Mouse (Mus musculus): ENCODE measurements at regions not wholly inside any gene's neighbourhood (a gene's known extent, or its start where the extent isn't known, plus 50 kb on each side); places are given as distances from the start of the nearest gene placed in this dataset.

GRCm38 (mm10) chr1:177565678-177566077 lies 123.5 kb downstream of the Zbtb18 start:
- DNase-seq (ENCODE audit: extremely low read depth), result no peak
- Histone ChIP-seq H3K36me3 (replicated peaks in 1 of 2; ENCODE audit: control insufficient read depth in 1 of 2, insufficient read depth in 1 of 2, low read length in 1 of 2) (no peaks in the 10 kb centered on the region), H3K4me1 (ENCODE audit: control insufficient read depth in 1 of 2, insufficient read depth in 2 of 2) (peaks cover 0 to 4% of the 10 kb centered on the region in 2 experiments; a peak in 1 of 4 replicates), H3K4me3 (replicated peaks in 1 of 3; ENCODE audit: low read depth in 2 of 3, low read length in 2 of 3, poor library complexity in 1 of 3) (no peak overlapping the region), H3K9ac (ENCODE audit: insufficient read depth, low read depth) (no peak overlapping the region), H3K4me2 (ENCODE audit: insufficient read depth, low read depth, poor library complexity, severe bottlenecking) (no peak overlapping the region), H3K9me3 (replicated peaks; ENCODE audit: low read length) (no peaks in the 10 kb centered on the region), H3K27me3 (replicated peaks) (no peaks in the 10 kb centered on the region), H3K27ac (ENCODE audit: insufficient read depth, low read depth) (no peak overlapping the region), H3K79me2 (replicated peaks; ENCODE audit: control insufficient read depth, extremely low read depth, insufficient read depth, poor library complexity, severe bottlenecking) (no peaks in the 10 kb centered on the region)
- dilution Hi-C loops (cut with MboI; ENCODE audit: extremely low pct_ligation_motif_present, extremely low pct_unique_long_range_greater_than_20kb, low sequenced_read_pairs), result no loop called here
- TF ChIP-seq MEF2A (IDR thresholded peaks at IDR 0.05; ENCODE audit: borderline replicate concordance, low read depth, low read length), result no peak
- no peak for TF ChIP-seq NRF1 (IDR thresholded peaks at IDR 0.05; ENCODE audit: low read depth, low read length)
- no peak for TF ChIP-seq ZKSCAN1 (IDR thresholded peaks at IDR 0.05; ENCODE audit: borderline replicate concordance, low read depth, low read length)
- TF ChIP-seq PAX5 (IDR thresholded peaks at IDR 0.05; ENCODE audit: low read length), result no peak
- TF ChIP-seq MAX (IDR thresholded peaks at IDR 0.05; ENCODE audit: low read length), result no peak
- no peak for TF ChIP-seq MAFK (IDR thresholded peaks at IDR 0.05; ENCODE audit: insufficient replicate concordance, low read length)
- no peak for TF ChIP-seq HCFC1 (IDR thresholded peaks at IDR 0.05; ENCODE audit: low read depth, low read length)
- no peak for TF ChIP-seq KAT2A (IDR thresholded peaks at IDR 0.05; ENCODE audit: insufficient replicate concordance, low read length)
- no peak for TF ChIP-seq SMC3 (IDR thresholded peaks at IDR 0.05; ENCODE audit: low read depth, low read length)
- no peak for TF ChIP-seq GABPA (IDR thresholded peaks at IDR 0.05; ENCODE audit: insufficient replicate concordance, low read depth, low read length)
- no peak for TF ChIP-seq POLR2A (IDR thresholded peaks at IDR 0.05; ENCODE audit: low read depth, low read length)
- no peak for TF ChIP-seq ELF1 (IDR thresholded peaks at IDR 0.05; ENCODE audit: low read depth, low read length)
- no peak for TF ChIP-seq MAZ (IDR thresholded peaks at IDR 0.05; ENCODE audit: low read depth, low read length)
- TF ChIP-seq ETS1 (conservative IDR thresholded peaks at IDR 0.05; ENCODE audit: low read depth, low read length), result no peak
- in situ Hi-C loops (cut with MboI; ENCODE audit: low pct_ligation_motif_present, low pct_unique_long_range_greater_than_20kb, low sequenced_read_pairs), result no loop called here

GRCm38 (mm10) chr1:177568056-177568816 lies 126.1 kb downstream of the Zbtb18 start:
- Histone ChIP-seq H3K27ac (ENCODE audit: insufficient read depth, low read depth) (no peak overlapping the region), H3K4me3 (replicated peaks in 1 of 3; ENCODE audit: low read depth in 2 of 3, low read length in 2 of 3, poor library complexity in 1 of 3) (no peak overlapping the region), H3K27me3 (replicated peaks) (no peaks in the 10 kb centered on the region), H3K79me2 (replicated peaks; ENCODE audit: control insufficient read depth, extremely low read depth, insufficient read depth, poor library complexity, severe bottlenecking) (no peaks in the 10 kb centered on the region), H3K4me2 (ENCODE audit: insufficient read depth, low read depth, poor library complexity, severe bottlenecking) (no peak overlapping the region), H3K9me3 (replicated peaks; ENCODE audit: low read length) (no peaks in the 10 kb centered on the region), H3K9ac (ENCODE audit: insufficient read depth, low read depth) (no peak overlapping the region), H3K4me1 (ENCODE audit: control insufficient read depth in 1 of 2, insufficient read depth in 2 of 2) (peaks cover 0 to 4% of the 10 kb centered on the region in 2 experiments; a peak in 1 of 4 replicates), H3K36me3 (replicated peaks in 1 of 2; ENCODE audit: control insufficient read depth in 1 of 2, insufficient read depth in 1 of 2, low read length in 1 of 2) (no peaks in the 10 kb centered on the region)
- dilution Hi-C loops (cut with MboI; ENCODE audit: extremely low pct_ligation_motif_present, extremely low pct_unique_long_range_greater_than_20kb, low sequenced_read_pairs) (no loop called here), in situ Hi-C loops (cut with MboI; ENCODE audit: low pct_ligation_motif_present, low pct_unique_long_range_greater_than_20kb, low sequenced_read_pairs) (no loop called here)
- TF ChIP-seq USF1 (IDR thresholded peaks at IDR 0.05; ENCODE audit: low read depth, low read length) (no peak), HCFC1 (IDR thresholded peaks at IDR 0.05; ENCODE audit: low read depth, low read length) (no peak), GABPA (IDR thresholded peaks at IDR 0.05; ENCODE audit: insufficient replicate concordance, low read depth, low read length) (no peak), JUN (IDR thresholded peaks at IDR 0.05; ENCODE audit: insufficient read depth, low read depth, low read length) (no peak), ETS1 (conservative IDR thresholded peaks at IDR 0.05; ENCODE audit: low read depth, low read length) (no peak), IRF4 (IDR thresholded peaks at IDR 0.05; ENCODE audit: low read depth, low read length) (no peak), CTCF (conservative IDR thresholded peaks at IDR 0.05 in 1 of 2, IDR thresholded peaks at IDR 0.05 in 1 of 2; ENCODE audit: low read depth in 2 of 2, low read length in 2 of 2) (no peak)
- DNase-seq (ENCODE audit: extremely low read depth), result no peak

Measured in CH12.LX (cell line).